Mouse (Mus musculus): ENCODE data around the gene Ski. TPM values are rescaled to one million over a fixed set of nuclear protein-coding genes. Genes with fewer than 3 reads are reported as not detected.
A peak's percentile ranks its signal among the peaks of the same experiment; 100 is the strongest.

Gene Ski
- polyA plus RNA-seq, 1 experiment from 2014 or later: 16.6 TPM

GRCm38 (mm10) chr4:155185845-155186244 is 36.5 kb downstream of the Ski start:
- Histone ChIP-seq H3K36me3 (no peaks in the 10 kb centered on the region), H3K27ac (no peak overlapping the region), H3K27me3 (replicated peaks) (no peaks in the 10 kb centered on the region), H3K4me3 (replicated peaks) (no peak overlapping the region), H3K9ac (no peak overlapping the region), H3K9me3 (no peaks in the 10 kb centered on the region), H3K4me2 (no peak overlapping the region), H3K4me1 (peaks cover 76% of the 10 kb centered on the region)
- ATAC-seq (ENCODE audit: insufficient read depth, low FRiP score, low read depth): no peak
- 85% methylated on average over 9 of the region's 9 CpGs for WGBS

- no peak overlapping the region for H3K4me3 ChIP-seq (replicated peaks)
- peak overlapping the region; percentile 6; the same call in 1 of the 2 replicates for H3K4me2 ChIP-seq
- peak overlapping the region; percentile 51 for H3K27ac ChIP-seq
- peak; percentile 29; the same call in 1 of the 2 replicates for ATAC-seq (ENCODE audit: insufficient read depth, low FRiP score, low read depth)
- WGBS: 57% methylated on average over 18 of the region's 18 CpGs
- no peaks in the 10 kb centered on the region for H3K9me3 ChIP-seq
- H3K9ac ChIP-seq: peak overlapping the region; percentile 4; the same call in 1 of the 2 replicates
- no peaks in the 10 kb centered on the region for H3K36me3 ChIP-seq
- H3K4me1 ChIP-seq: peaks cover 68% of the 10 kb centered on the region
- H3K27me3 ChIP-seq (replicated peaks): no peaks in the 10 kb centered on the region
These were observed 37.9 kb downstream of the Ski start for GRCm38 (mm10) chr4:155184248-155185070.

GRCm38 (mm10) chr4:155183201-155183600 is 39.2 kb downstream of the Ski start:
- Histone ChIP-seq H3K4me3 (replicated peaks) (no peak overlapping the region), H3K9ac (no peak overlapping the region), H3K4me1 (peaks cover 70% of the 10 kb centered on the region), H3K27me3 (replicated peaks) (no peaks in the 10 kb centered on the region), H3K4me2 (no peak overlapping the region), H3K36me3 (no peaks in the 10 kb centered on the region), H3K9me3 (no peaks in the 10 kb centered on the region), H3K27ac (no peak overlapping the region)
- 82% methylated on average over 7 of the region's 7 CpGs for WGBS
- ATAC-seq (ENCODE audit: insufficient read depth, low FRiP score, low read depth): no peak

- H3K4me2 ChIP-seq: peak overlapping the region; percentile 38
- H3K4me1 ChIP-seq: peaks cover 69% of the 10 kb centered on the region
- H3K9me3 ChIP-seq: no peaks in the 10 kb centered on the region
- ATAC-seq (ENCODE audit: insufficient read depth, low FRiP score, low read depth): no peak; the same call in 1 of the 2 replicates
- H3K27me3 ChIP-seq (replicated peaks): no peaks in the 10 kb centered on the region
- no peaks in the 10 kb centered on the region for H3K36me3 ChIP-seq
- WGBS: 33% methylated on average over 3 of the region's 3 CpGs
- peak overlapping the region; percentile 92 for H3K27ac ChIP-seq
- no peak overlapping the region for H3K9ac ChIP-seq
- H3K4me3 ChIP-seq (replicated peaks): no peak overlapping the region
These were observed 43.3 kb downstream of the Ski start for GRCm38 (mm10) chr4:155178981-155179512.

GRCm38 (mm10) chr4:155178274-155178673 is 44.1 kb downstream of the Ski start:
- Histone ChIP-seq H3K27ac (peak overlapping the region; percentile 92), H3K36me3 (no peaks in the 10 kb centered on the region), H3K27me3 (replicated peaks) (no peaks in the 10 kb centered on the region), H3K4me3 (replicated peaks) (no peak overlapping the region), H3K4me1 (peaks cover 71% of the 10 kb centered on the region), H3K4me2 (peak overlapping the region; percentile 38; the same call in 1 of the 2 replicates), H3K9me3 (no peaks in the 10 kb centered on the region), H3K9ac (no peak overlapping the region; the same call in 1 of the 2 replicates)
- 8% methylated on average over 6 of the region's 6 CpGs for WGBS
- no peak for ATAC-seq (ENCODE audit: insufficient read depth, low FRiP score, low read depth)

- Histone ChIP-seq H3K4me2 (no peak overlapping the region), H3K4me3 (replicated peaks) (no peak overlapping the region), H3K9ac (no peak overlapping the region), H3K9me3 (no peaks in the 10 kb centered on the region), H3K27me3 (replicated peaks) (no peaks in the 10 kb centered on the region), H3K27ac (no peak overlapping the region; the same call in 1 of the 2 replicates), H3K36me3 (no peaks in the 10 kb centered on the region), H3K4me1 (peaks cover 84% of the 10 kb centered on the region)
- WGBS: 51% methylated on average over 3 of the region's 3 CpGs
- no peak for ATAC-seq (ENCODE audit: insufficient read depth, low FRiP score, low read depth)
These were observed 46.2 kb downstream of the Ski start for GRCm38 (mm10) chr4:155176210-155176609.

- Histone ChIP-seq H3K27me3 (replicated peaks) (no peaks in the 10 kb centered on the region), H3K4me1 (peaks cover 86% of the 10 kb centered on the region), H3K36me3 (no peaks in the 10 kb centered on the region), H3K9me3 (no peaks in the 10 kb centered on the region), H3K4me3 (replicated peaks) (no peak overlapping the region), H3K9ac (no peak overlapping the region; the same call in 1 of the 2 replicates), H3K27ac (peak overlapping the region; percentile 98), H3K4me2 (peak overlapping the region; percentile 41)
- no peak; the same call in 1 of the 2 replicates for ATAC-seq (ENCODE audit: insufficient read depth, low FRiP score, low read depth)
- 20% methylated on average over 16 of the region's 17 CpGs for WGBS
These were observed 48.3 kb downstream of the Ski start for GRCm38 (mm10) chr4:155173822-155174785.

- Histone ChIP-seq H3K9ac (peak overlapping the region; percentile 8; the same call in 1 of the 2 replicates), H3K4me1 (peaks cover 78% of the 10 kb centered on the region), H3K27me3 (replicated peaks) (no peaks in the 10 kb centered on the region), H3K27ac (peak overlapping the region; percentile 98), H3K4me2 (peak overlapping the region; percentile 41), H3K4me3 (replicated peaks) (no peak overlapping the region), H3K36me3 (no peaks in the 10 kb centered on the region), H3K9me3 (no peaks in the 10 kb centered on the region)
- WGBS: 15% methylated on average over 21 of the region's 21 CpGs
- peak; percentile 90 for ATAC-seq (ENCODE audit: insufficient read depth, low FRiP score, low read depth)
These were observed 49.2 kb downstream of the Ski start for GRCm38 (mm10) chr4:155172909-155173821.

- Histone ChIP-seq H3K4me1 (peaks cover 70% of the 10 kb centered on the region), H3K4me2 (no peak overlapping the region), H3K9me3 (no peaks in the 10 kb centered on the region), H3K36me3 (no peaks in the 10 kb centered on the region), H3K27ac (peak overlapping the region; percentile 31; the same call in 1 of the 2 replicates), H3K9ac (no peak overlapping the region; the same call in 1 of the 2 replicates), H3K4me3 (replicated peaks) (no peak overlapping the region), H3K27me3 (replicated peaks) (no peaks in the 10 kb centered on the region)
- no peak for ATAC-seq (ENCODE audit: insufficient read depth, low FRiP score, low read depth)
- 73% methylated on average over 5 of the region's 5 CpGs for WGBS
These were observed 50.3 kb downstream of the Ski start for GRCm38 (mm10) chr4:155171961-155172533.

GRCm38 (mm10) chr4:155170614-155171212 is 51.7 kb downstream of the Ski start:
- Histone ChIP-seq H3K9me3 (no peaks in the 10 kb centered on the region), H3K27ac (no peak overlapping the region), H3K4me2 (no peak overlapping the region), H3K9ac (no peak overlapping the region), H3K27me3 (replicated peaks) (no peaks in the 10 kb centered on the region), H3K4me1 (peaks cover 60% of the 10 kb centered on the region), H3K4me3 (replicated peaks) (no peak overlapping the region), H3K36me3 (no peaks in the 10 kb centered on the region)
- ATAC-seq (ENCODE audit: insufficient read depth, low FRiP score, low read depth): no peak
- WGBS: 74% methylated on average over 8 of the region's 8 CpGs
